Mouse (Mus musculus) bone marrow, adult 2 months (tissue): ENCODE data around the gene Zdhhc24.

Source experiments
- CTCF ChIP-seq: fragments of 200-500 bp; IDR thresholded peaks from 2 replicates; pipeline ENCODE4 v1.5.1; 2011; ENCODE audit warnings: low read length, control low read depth; ENCODE audit not compliant: control insufficient read depth, insufficient read depth
- POLR2A ChIP-seq: fragments of 200-500 bp; IDR thresholded peaks from 2 replicates; pipeline ENCODE4 v1.6.1; 2011; ENCODE audit warnings: low read depth, mild to moderate bottlenecking, control low read depth, low read length, borderline replicate concordance; ENCODE audit not compliant: control insufficient read depth

DNA sequence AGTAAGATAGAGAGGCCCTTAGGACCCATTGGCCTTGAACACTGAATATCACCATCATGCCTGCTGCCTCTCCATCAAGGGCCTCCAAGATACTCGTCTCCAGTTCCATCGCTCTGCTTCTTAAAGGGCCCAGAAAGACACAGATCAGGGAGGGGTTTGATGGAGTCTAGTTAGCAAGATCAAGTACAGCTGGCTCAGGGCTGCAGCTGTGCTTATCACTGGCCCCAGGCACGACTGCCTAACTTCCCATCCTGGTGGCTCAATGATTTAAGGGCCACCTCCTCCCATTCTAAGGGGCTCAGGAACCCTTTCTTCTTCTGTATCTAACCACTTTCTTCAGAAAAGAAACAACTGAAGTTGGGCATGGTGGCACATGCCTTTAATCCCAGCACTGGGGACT lies 13.3 kb downstream of the Zdhhc24 start:
- TF ChIP-seq POLR2A (no peak), CTCF (no peak)
